Mouse (Mus musculus) gastrocnemius, postnatal 25 days (tissue): Measurements from ENCODE around the gene Gtf2ird2. TPM values are rescaled to one million over a fixed set of nuclear protein-coding genes. Genes with fewer than 3 reads are reported as not detected.

ENCODE experiments used
- DNase-seq: peaks from one replicate; pipeline ENCODE4 v3.0.0; 2022
- total RNA-seq, 2 experiments: library from RNA; stranded (reverse); gene quantifications; 1 replicate in 1 of 2; 2 replicates in 1 of 2; pipeline ENCODE4 v1.2.3; 2021

The Gtf2ird2 gene
- total RNA-seq, 2 experiments from 2014 or later: 5.3 to 5.4 TPM

DNA sequence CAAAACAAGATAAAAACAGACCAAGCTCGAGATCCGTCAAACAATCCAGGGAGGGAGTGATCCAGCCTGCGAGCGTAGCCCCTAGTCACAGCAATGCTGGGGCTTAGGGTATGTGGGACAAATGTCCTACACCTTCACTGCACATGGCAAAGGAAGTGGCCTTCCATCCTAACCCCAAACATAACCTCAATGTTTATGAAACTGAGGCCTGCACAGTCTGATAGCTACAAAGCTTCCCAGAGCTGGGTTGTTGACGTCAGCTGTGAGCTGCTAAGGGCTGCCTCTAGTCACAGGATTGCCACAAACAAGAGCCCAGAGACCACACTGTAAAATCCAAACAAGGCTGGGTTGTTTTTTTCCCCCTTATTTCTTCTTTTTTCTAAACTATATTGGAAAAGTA lies 85.9 kb downstream of the Gtf2ird2 start:
- DNase-seq: no peak

DNA sequence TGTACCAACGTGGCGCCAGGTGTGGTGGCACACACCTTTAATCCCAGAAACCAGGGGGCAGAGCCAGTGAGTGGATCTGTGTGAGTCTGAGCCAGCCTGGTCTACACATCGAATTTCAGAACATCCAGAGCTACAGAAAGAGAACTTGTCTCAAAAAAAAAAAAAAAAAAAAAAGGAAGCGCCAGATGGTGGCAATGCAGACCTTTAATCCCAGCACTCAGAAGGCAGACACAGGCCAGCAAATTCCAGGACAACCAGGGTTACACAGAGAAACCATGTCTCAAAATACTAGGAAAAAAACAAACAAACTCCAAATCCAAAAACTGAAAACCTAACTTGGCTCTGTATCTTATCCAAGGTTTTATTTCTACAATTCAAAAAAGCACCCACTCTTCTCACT lies 86.7 kb downstream of the Gtf2ird2 start:
- no peak for DNase-seq

DNA sequence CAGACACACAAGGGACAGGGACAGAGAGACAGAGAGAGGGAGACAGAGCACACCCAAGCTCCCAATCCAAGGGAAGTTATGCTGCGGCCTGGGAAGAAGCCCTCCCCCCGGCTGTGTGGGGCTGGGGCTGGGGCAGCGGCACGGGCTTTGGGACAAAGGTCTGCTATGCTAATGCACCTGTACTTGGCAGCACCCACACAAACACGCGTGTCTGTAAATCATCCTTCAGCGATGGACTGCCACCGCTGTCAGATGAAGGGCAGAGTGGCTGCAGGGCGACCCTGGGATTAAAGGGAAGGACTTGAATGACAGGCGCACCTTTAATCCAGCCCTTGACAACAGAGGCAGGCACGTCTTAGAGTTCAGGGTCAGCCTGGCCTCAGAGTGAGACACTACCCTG lies 87.6 kb downstream of the Gtf2ird2 start:
- DNase-seq: no peak

DNA sequence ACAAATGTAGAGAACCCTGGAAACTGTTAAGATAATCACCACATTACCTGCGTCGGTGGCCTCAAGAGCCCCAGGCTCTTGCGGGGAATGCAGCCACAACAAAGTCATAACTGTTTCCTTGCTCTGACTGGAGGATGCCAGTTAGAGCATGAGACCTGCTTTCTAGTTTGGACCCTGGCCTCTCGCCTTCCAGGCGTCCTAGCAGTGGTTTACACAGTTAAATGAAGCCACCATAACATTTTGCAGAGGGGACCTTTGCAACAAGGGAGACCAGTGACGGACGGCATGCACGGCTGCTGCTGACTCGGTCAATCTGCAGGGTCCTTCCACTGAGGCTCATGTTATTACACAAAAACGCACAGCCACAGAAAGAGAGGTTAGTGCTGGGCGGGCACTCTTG lies 88.9 kb downstream of the Gtf2ird2 start:
- DNase-seq: no peak

DNA sequence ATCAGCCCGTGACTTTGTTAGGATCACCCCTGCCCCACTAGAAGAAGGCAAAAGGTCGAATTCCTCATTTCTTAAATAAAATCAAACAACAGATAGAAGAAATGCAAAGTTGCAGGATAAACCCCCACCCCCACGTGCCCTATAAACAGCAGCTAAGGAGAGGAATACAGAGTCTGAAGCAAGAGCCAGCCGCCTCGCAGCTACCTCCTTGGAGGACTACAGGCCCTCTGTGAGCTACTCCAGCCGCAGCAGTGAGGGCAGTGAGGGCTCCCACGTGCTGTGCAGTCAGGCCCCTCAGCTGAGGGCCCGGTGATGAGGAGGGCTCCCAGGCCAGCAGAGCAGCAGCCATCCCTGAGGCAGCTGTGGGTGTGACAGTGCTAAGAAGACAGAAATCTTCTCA lies 89.9 kb downstream of the Gtf2ird2 start:
- no peak for DNase-seq

Other genes starting within 250 kb of the Gtf2ird2 start
- 10 to 100 TPM; 45.7 to 46.8 TPM for gene Castor2, start 84.3 kb upstream of the Gtf2ird2 start, total RNA-seq
- gene Rcc1l, start 7.2 kb upstream of the Gtf2ird2 start, total RNA-seq: 10 to 100 TPM; 18.6 to 20.4 TPM
- gene Ncf1, start 45.6 kb downstream of the Gtf2ird2 start, total RNA-seq: 1 to 10 TPM; 1.8 to 2.2 TPM
- 100 to 1,000 TPM; 102 to 106 TPM for gene Gtf2i, start 130.7 kb downstream of the Gtf2ird2 start, total RNA-seq